Mouse (Mus musculus) C2C12 (cell line): ENCODE results near the gene Daam1. TPM values are rescaled to one million over a fixed set of nuclear protein-coding genes. Genes with fewer than 3 reads are reported as not detected.

Experiments
- H3K27me3 ChIP-seq: one replicate; pipeline ENCODE4 v1.6.1; 2011; ENCODE audit not compliant: control insufficient read depth, insufficient read depth, insufficient read length
- H3K36me3 ChIP-seq: one replicate; pipeline ENCODE4 v1.6.1; 2011; ENCODE audit not compliant: control insufficient read depth, insufficient read depth
- H3K4me3 ChIP-seq: one replicate; pipeline ENCODE4 v1.5.1; 2011; ENCODE audit warnings: mild to moderate bottlenecking, control low read depth; ENCODE audit not compliant: poor library complexity, insufficient read depth, severe bottlenecking
- H3K79me2 ChIP-seq: one replicate; pipeline ENCODE4 v1.6.1; 2011; ENCODE audit not compliant: control insufficient read depth, insufficient read depth
- H3K79me3 ChIP-seq: one replicate; pipeline ENCODE4 v1.6.1; 2011; ENCODE audit warnings: low read depth, control low read depth
- H3ac ChIP-seq: one replicate; pipeline ENCODE3; 2011; ENCODE audit warnings: low read depth; ENCODE audit not compliant: control insufficient read depth, insufficient read length
- CEBPB ChIP-seq: IDR thresholded peaks from one replicate; pipeline ENCODE4 v1.6.1; 2011; ENCODE audit warnings: low read depth, mild to moderate bottlenecking, control low read depth, moderate library complexity
- CTCF ChIP-seq: IDR thresholded peaks from one replicate; pipeline ENCODE4 v1.5.1; 2011; ENCODE audit not compliant: control insufficient read depth, insufficient read depth, insufficient read length
- FOSL1 ChIP-seq: IDR thresholded peaks from one replicate; pipeline ENCODE4 v1.8.0; 2011; ENCODE audit warnings: mild to moderate bottlenecking, low read length; ENCODE audit not compliant: poor library complexity, insufficient read depth, severe bottlenecking
- MAX ChIP-seq: IDR thresholded peaks from one replicate; pipeline ENCODE4 v1.6.1; 2011; ENCODE audit warnings: mild to moderate bottlenecking, control low read depth
- MYOD1 ChIP-seq: IDR thresholded peaks from one replicate; pipeline ENCODE4 v1.6.1; 2011; ENCODE audit warnings: low read depth; ENCODE audit not compliant: control insufficient read depth, insufficient read length
- MYOG ChIP-seq: IDR thresholded peaks from one replicate; pipeline ENCODE4 v1.6.1; 2011; ENCODE audit not compliant: control insufficient read depth, insufficient read length; ENCODE audit errors: extremely low read depth
- USF1 ChIP-seq: IDR thresholded peaks from one replicate; pipeline ENCODE4 v1.6.1; 2011; ENCODE audit warnings: low read depth, mild to moderate bottlenecking, control low read depth, moderate library complexity
- polyA plus RNA-seq: library from polyadenylated mRNA; unstranded; fragments of >200 nt; fragmentation: generic; extraction: Trizol; gene quantifications from one replicate; pipeline ENCODE4 v1.2.1, GENCODE M21; 2012; ENCODE audit warnings: missing spikeins

Gene Daam1
- polyA plus RNA-seq, 1 experiment = 3.2 TPM

DNA sequence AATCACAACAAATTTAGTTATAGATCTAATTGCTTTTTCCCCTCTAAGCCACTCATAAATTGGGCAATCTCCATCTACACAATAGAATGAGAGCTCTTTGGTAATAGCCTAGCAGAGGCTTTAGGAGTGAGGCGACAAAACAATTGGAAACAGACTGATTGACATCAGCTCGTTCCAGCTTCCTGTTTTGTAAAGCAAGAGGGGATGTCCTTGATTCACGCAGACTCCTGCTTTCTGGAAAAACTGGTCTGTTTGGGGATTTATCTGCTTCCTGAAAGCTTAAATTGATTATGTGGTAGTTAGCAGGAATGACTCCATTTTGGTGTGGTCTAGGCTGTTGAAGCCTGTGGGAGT, 33.6 kb downstream of the Daam1 start:
- Histone ChIP-seq H3K79me3 (peaks cover 15% of the 10 kb centered on the region), H3K79me2 (peaks cover 87% of the 10 kb centered on the region), H3K36me3 (no peaks in the 10 kb centered on the region), H3K27me3 (no peaks in the 10 kb centered on the region), H3ac (no peak overlapping the region), H3K4me3 (no peak overlapping the region)
- TF ChIP-seq MYOG (no peak), CTCF (no peak), USF1 (no peak), MAX (no peak), FOSL1 (no peak), CEBPB (no peak), MYOD1 (no peak)

- Histone ChIP-seq H3ac (no peak overlapping the region), H3K79me2 (peaks cover 87% of the 10 kb centered on the region), H3K36me3 (no peaks in the 10 kb centered on the region), H3K79me3 (peaks cover 9% of the 10 kb centered on the region), H3K4me3 (no peak overlapping the region), H3K27me3 (no peaks in the 10 kb centered on the region)
- TF ChIP-seq MAX (no peak), CTCF (no peak), FOSL1 (no peak), CEBPB (no peak), USF1 (no peak), MYOG (no peak), MYOD1 (no peak)
Measured at GRCm38 (mm10) chr12:71865937-71866336, 35.1 kb downstream of the Daam1 start.

DNA sequence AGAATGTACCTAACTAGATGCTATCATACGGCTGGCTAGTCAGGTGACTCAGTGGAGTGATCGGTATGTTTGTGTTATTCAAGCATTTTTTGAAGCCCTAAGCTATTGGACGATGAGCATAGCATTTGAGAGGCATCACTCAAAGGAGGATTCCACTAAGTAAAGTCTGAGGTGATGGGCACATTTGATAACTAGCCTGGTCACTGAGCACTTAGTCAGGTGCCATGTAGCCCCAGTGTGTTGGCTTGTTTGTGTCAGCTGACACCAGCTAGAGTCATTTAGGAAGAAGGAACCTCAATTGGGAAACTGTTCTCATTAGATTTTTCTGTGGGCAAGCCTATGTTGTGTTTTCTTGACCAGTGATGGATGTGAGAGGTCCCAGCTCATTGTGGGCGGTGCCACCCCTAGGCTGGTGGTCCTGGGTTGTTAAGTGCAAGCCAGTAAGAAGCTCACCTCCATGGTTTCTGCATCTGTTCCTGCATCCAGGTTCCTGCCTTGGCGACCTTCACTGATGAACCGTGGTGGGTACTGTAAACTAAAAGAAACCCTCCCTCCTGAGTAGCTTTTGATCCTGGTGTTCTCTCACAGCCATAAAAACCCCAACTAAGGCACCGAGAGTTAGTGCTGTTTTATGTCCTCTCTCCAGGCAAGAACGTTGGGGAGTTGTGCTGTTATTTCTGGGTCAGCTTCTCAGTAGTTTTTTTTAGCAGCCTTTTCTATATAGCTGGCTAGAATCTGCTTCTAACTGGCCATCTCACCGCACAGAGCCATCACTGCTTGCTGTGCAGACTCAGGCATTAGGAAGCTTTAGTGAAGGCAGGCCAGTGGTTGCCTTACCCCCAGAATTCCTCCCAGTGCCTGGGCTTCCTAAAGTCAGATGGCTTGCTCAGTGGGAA, 36.7 kb downstream of the Daam1 start:
- no peaks in the 10 kb centered on the region for H3K27me3 ChIP-seq
- peaks cover 6% of the 10 kb centered on the region for H3K79me3 ChIP-seq
- no peaks in the 10 kb centered on the region for H3K36me3 ChIP-seq
- H3K79me2 ChIP-seq = peaks cover 79% of the 10 kb centered on the region
- H3K4me3 ChIP-seq = no peak overlapping the region
- TF ChIP-seq MYOD1 (no peak), CEBPB (no peak), MAX (no peak), CTCF (no peak), FOSL1 (no peak), USF1 (no peak), MYOG (no peak)
- no peak overlapping the region for H3ac ChIP-seq

DNA sequence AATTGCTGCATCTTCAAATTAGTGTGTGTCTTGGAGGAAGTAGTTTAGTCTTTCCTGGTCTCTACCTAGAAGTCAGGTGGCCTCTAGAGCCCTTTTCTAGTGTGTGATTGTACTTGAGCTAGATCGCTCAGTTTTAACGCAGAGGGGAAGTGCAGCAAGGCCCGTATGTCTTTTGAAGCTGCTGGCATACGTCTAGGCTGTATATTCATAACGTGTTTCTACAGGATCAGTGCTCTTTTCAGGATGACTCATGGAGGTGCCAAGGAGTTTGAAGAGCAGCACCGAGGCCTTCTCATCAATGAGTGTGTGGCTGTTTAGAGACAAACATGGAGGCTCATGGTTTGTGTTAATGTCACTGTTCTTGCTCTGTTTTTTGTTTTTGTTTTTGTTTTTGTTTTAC, 39.8 kb downstream of the Daam1 start:
- Histone ChIP-seq H3K27me3 (no peaks in the 10 kb centered on the region), H3K36me3 (no peaks in the 10 kb centered on the region), H3ac (no peak overlapping the region), H3K79me3 (peaks cover 13% of the 10 kb centered on the region), H3K79me2 (peaks cover 83% of the 10 kb centered on the region), H3K4me3 (no peak overlapping the region)
- TF ChIP-seq FOSL1 = no peak
- TF ChIP-seq CTCF = no peak
- TF ChIP-seq CEBPB = no peak
- TF ChIP-seq MYOG = no peak
- TF ChIP-seq MAX = no peak
- TF ChIP-seq MYOD1 = no peak
- no peak for TF ChIP-seq USF1

GRCm38 (mm10) chr12:71872330-71872729, 41.5 kb downstream of the Daam1 start:
- Histone ChIP-seq H3K79me2 (peaks cover 91% of the 10 kb centered on the region), H3K4me3 (no peak overlapping the region), H3K79me3 (peaks cover 15% of the 10 kb centered on the region), H3ac (no peak overlapping the region), H3K36me3 (no peaks in the 10 kb centered on the region), H3K27me3 (no peaks in the 10 kb centered on the region)
- TF ChIP-seq CTCF (no peak), USF1 (no peak), MYOG (no peak), MAX (no peak), FOSL1 (no peak), MYOD1 (peak; percentile 81), CEBPB (peak; percentile 48)
